Mouse (Mus musculus) spleen, adult 2 months (tissue): ENCODE data around the gene Pde7b.

ENCODE experiments used
- CTCF ChIP-seq: fragments of 200-500 bp; IDR thresholded peaks from 2 replicates; pipeline ENCODE4 v1.5.1; 2011; ENCODE audit warnings: mild to moderate bottlenecking, inconsistent platforms; ENCODE audit not compliant: insufficient read depth, insufficient read length, insufficient replicate concordance; ENCODE audit errors: extremely low read depth
- POLR2A ChIP-seq: fragments of 200-500 bp; IDR thresholded peaks from 2 replicates; pipeline ENCODE4 v1.6.1; 2011; ENCODE audit warnings: low read depth, low read length, inconsistent platforms

- TF ChIP-seq CTCF (no peak), POLR2A (no peak)
Measured at GRCm38 (mm10) chr10:20402941-20403340, 321.9 kb downstream of the Pde7b start.
